Mouse (Mus musculus) right cerebral cortex, postnatal 10 days (tissue): Measurements from ENCODE around the gene Hic1.

Source experiments
- DNase-seq, 2 experiments: peaks; one replicate each; pipeline ENCODE4 v3.0.0; 2021; ENCODE audit warnings: low spot score in 2 of 2

The Hic1 gene

GRCm38 (mm10) chr11:75148332-75149035 is 20.8 kb downstream of the Hic1 start:
- DNase-seq, result no peak

- DNase-seq, result no peak
Measured at GRCm38 (mm10) chr11:75147846-75148168, 21.5 kb downstream of the Hic1 start.

GRCm38 (mm10) chr11:75147106-75147845 is 22.0 kb downstream of the Hic1 start:
- DNase-seq, result no peak

GRCm38 (mm10) chr11:75145841-75146240 is 23.5 kb downstream of the Hic1 start:
- DNase-seq, result no peak

- DNase-seq, result no peak
Measured at GRCm38 (mm10) chr11:75142749-75143148, 26.6 kb downstream of the Hic1 start.

GRCm38 (mm10) chr11:75141913-75142312 is 27.4 kb downstream of the Hic1 start:
- no peak for DNase-seq

GRCm38 (mm10) chr11:75141038-75141437 is 28.3 kb downstream of the Hic1 start:
- no peak for DNase-seq

- no peak for DNase-seq
Measured at GRCm38 (mm10) chr11:75140431-75140830, 28.9 kb downstream of the Hic1 start.

GRCm38 (mm10) chr11:75139122-75139963 is 30.0 kb downstream of the Hic1 start:
- DNase-seq, result no peak

- DNase-seq, result peak in 1 of 2 experiments; percentile 42
Measured at GRCm38 (mm10) chr11:75136666-75137398, 32.5 kb downstream of the Hic1 start.

GRCm38 (mm10) chr11:75135358-75135757 is 34.0 kb downstream of the Hic1 start:
- no peak for DNase-seq

- DNase-seq, result no peak
Measured at GRCm38 (mm10) chr11:75134485-75135068, 34.7 kb downstream of the Hic1 start.

GRCm38 (mm10) chr11:75133951-75134350 is 35.4 kb downstream of the Hic1 start:
- peak; percentile 44 to 48 for DNase-seq

- DNase-seq, result no peak
Measured at GRCm38 (mm10) chr11:75133391-75133790, 35.9 kb downstream of the Hic1 start.

- DNase-seq, result peak; percentile 76 to 77
Measured at GRCm38 (mm10) chr11:75132278-75132677, 37.0 kb downstream of the Hic1 start.

GRCm38 (mm10) chr11:75131300-75131699 is 38.0 kb downstream of the Hic1 start:
- DNase-seq, result no peak

GRCm38 (mm10) chr11:75129481-75129880 is 39.8 kb downstream of the Hic1 start:
- DNase-seq, result no peak

GRCm38 (mm10) chr11:75126384-75126783 is 42.9 kb downstream of the Hic1 start:
- DNase-seq, result no peak

GRCm38 (mm10) chr11:75124406-75124805 is 44.9 kb downstream of the Hic1 start:
- no peak for DNase-seq

- DNase-seq, result no peak
Measured at GRCm38 (mm10) chr11:75121348-75121747, 48.0 kb downstream of the Hic1 start.

- no peak for DNase-seq
Measured at GRCm38 (mm10) chr11:75119841-75120240, 49.5 kb downstream of the Hic1 start.
